Mouse (Mus musculus) layer of hippocampus, adult 18-20 months (tissue): ENCODE measurements around the gene Olfr447. TPM values are rescaled to one million over a fixed set of nuclear protein-coding genes. Genes with fewer than 3 reads are reported as not detected.

Experiments used
- DNase-seq, 2 experiments: peaks; one replicate each; pipeline ENCODE4 v3.0.0; 2022; ENCODE audit warnings: low spot score in 2 of 2
- long read RNA-seq: library from polyadenylated mRNA; stranded (forward); transcript quantifications from one replicate; pipeline ENCODE4 v2.0.0, GENCODE M21; 2021
- total RNA-seq, 2 experiments: library from RNA; stranded (reverse); gene quantifications; 2 replicates each; pipeline ENCODE4 v1.2.3; 2021

The Olfr447 gene
- not detected for total RNA-seq
- long read RNA-seq, result 0 reads

DNA sequence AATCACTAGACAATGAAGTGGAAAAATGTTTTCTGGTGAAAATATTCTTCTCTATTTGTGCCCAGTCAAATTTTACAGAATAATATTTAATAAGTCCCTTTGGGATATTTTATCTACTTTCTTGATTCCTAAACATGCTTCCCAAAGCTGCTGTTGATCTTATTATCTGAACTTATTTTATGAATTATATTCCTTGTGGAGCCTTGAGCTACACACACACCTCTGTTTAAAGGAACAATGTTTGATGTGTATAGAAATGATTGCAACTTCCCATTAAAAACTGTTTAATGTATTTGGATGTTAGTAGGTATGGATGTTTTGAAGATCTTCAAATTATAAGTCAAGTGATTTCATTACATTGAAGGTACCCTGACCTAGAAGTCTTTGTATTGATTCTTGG, at the start of gene Olfr447:
Gene Olfr447, plus strand, starts transcription at position 301 of the 400 bp plus-strand sequence.
- no peak for DNase-seq

DNA sequence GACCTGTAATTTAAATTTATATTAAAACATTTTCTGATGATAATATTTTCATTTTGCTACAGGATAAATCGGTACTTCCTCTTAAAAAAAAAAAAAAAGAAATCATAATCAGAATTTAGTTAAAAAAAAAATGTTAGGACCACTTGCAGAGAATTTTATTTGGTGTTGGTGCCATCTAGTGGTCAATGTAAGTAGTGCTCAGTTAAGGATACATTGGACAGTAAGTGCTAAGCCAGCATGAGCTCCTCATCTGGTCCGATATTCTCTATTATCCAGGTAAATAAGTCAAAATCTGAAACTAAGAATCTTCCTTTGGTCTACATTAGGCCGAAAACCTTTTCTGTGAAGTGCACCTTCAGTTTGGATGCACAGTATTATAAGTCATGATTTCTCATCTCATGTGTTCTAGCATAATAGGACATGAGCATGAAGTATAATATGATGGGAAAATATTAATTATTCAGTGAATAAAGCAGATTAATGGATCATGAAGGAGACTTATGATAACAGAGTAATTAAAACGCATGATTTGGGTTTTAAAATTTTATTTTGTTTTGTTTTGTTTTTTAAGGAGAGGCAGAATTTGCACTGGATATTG, 48.4 kb upstream of the Olfr447 start:
- peak; percentile 3 to 82 for DNase-seq

DNA sequence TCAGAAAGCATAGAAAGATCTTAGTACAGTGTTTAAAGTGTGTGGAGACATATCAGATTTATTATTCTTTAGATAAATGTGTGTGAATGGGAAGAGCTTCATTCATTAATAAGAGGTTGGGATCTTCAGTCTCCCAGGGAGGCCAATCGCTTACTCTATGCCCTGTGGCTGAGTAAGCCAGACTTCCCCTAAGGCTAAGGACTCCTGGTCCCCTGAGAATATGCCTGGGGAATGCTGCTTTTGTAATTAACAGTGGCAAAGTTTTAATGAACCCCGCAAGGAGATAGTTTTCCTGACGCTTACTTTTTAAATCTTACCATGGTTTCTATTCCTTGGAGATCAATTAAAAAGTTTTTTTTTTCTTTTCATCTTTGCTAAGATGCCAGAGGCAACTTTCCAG, 39.0 kb upstream of the Olfr447 start:
- DNase-seq, result no peak

DNA sequence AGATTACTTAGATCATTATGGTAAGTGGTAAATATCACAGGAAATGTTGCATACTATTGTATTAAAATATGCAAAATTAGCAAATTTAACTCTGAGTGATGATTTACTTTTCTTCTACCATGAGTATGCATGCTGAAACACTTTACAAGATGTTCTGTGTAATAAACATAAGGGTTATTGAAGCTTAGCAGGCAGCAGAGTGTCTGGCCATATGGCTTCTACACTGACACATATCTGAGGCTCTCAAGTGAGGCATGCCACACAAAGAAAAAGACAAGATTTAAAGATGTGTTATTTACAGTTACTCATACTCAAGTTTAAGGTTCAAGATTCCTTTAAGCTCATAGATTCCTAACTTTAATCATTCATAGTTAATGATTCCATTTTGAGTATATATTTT, 32.4 kb upstream of the Olfr447 start:
- DNase-seq, result peak in 1 of 2 experiments; percentile 53

DNA sequence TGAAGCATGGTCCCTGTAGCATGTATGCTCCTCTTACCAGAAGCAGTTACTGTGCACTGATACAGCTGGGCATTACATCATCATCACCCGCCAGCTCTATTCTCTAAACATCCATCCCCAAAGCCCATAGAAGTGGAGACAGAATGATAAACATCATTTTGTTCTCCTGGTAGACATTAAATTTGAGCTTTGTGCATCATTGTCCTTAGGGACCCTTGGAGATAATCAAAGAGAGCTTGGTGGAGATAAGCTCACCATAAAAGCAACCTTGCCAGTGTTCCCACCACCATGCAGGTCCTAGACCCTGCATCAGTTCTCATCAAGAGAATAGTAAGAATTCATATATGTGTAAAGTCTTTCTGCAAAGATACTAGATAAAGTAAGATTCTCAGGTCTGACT, 18.5 kb upstream of the Olfr447 start, which contains the start of gene Olfr448:
Gene Olfr448, plus strand, starts transcription at position 301 of the 400 bp plus-strand sequence.
- no peak for DNase-seq

DNA sequence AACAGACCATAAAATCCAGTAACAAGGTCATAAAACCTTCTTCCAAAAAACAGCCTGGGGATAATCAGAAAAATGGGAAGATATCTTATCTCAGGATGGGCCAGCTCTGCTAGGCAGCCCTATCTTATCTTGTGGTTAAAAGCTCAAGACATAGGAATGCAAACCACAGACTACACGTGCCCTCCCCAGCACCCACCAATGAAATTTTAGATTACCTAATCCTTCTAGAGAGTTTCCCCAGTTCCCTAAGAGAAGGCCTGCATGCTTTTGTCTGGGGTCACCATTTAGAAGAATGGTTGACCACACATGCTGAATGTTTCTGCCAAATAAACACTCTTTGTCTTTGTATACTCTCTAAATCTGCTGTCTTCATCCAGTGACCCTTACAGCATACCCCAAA, 8.3 kb upstream of the Olfr447 start:
- no peak for DNase-seq

DNA sequence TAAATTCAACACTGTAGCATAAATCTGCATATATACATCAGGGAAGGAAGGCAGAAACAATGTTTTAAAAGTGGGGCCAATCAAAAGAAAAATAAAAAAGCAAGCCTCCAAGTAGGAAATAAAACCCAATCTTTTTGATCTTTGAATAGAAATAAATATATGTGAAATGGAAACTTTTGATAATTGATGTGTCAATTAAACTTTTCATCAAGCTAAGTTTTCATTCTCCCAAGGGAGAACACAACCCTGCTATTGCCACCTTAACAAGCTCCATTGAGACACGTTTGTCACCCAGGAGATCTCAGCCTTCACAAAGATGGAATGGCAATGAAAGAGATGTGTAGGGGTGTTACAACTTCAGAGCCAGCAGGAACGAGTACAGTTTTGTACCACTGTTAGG, 12.4 kb downstream of the Olfr447 start, which contains the start of gene Olfr446:
Gene Olfr446, plus strand, starts transcription at position 301 of the 400 bp plus-strand sequence.
- DNase-seq, result no peak

DNA sequence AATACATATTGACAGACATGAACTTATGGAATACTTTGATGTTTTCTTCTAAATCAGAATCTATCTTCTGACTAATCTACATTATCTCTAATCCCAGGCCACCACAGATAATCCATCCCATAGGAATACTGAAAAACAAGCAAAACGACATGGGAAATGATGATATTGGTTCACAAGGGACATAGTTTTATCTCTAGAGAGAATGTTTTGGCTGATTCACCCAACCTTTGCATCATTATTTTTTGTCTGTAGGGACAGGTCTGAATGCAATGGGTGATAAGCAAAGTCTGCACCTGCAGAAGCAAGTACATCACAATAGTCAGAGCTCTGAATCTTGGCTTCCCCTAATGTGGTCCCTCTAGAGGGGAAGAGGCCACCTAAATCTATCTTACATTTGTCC, 40.1 kb downstream of the Olfr447 start, which contains the start of gene Olfr444:
Gene Olfr444, plus strand, starts transcription at position 301 of the 400 bp plus-strand sequence.
- DNase-seq, result no peak

Other genes starting within 250 kb of the Olfr447 start
- gene Tcaf1, start 198.8 kb upstream of the Olfr447 start, total RNA-seq, result 100 to 1,000 TPM; 205 to 214 TPM
- gene Olfr453, start 169.5 kb upstream of the Olfr447 start, total RNA-seq, result not detected
- gene Olfr38, start 152.5 kb upstream of the Olfr447 start, total RNA-seq, result not detected
- not detected for gene Olfr452, start 123.8 kb upstream of the Olfr447 start, total RNA-seq
- not detected for gene Olfr450, start 96.9 kb upstream of the Olfr447 start, total RNA-seq
- not detected for gene Olfr449, start 74.5 kb upstream of the Olfr447 start, total RNA-seq
- not detected for gene Olfr448, start 18.4 kb upstream of the Olfr447 start, total RNA-seq
- gene Olfr446, start 12.5 kb downstream of the Olfr447 start, total RNA-seq, result not detected
- gene Olfr444, start 40.2 kb downstream of the Olfr447 start, total RNA-seq, result not detected
- not detected for gene Olfr441, start 197.5 kb downstream of the Olfr447 start, total RNA-seq
- not detected for gene Olfr237-ps1, start 237.7 kb downstream of the Olfr447 start, total RNA-seq